Mouse (Mus musculus) hindbrain, embryonic 13.5 days (tissue): Measurements from ENCODE around the gene Stbd1. TPM values are rescaled to one million over a fixed set of nuclear protein-coding genes. Genes with fewer than 3 reads are reported as not detected.

Experiments used
- ATAC-seq: fragments of 200-750 bp; cut with Nextera tagmentation; 2 replicates; pipeline ENCODE4 v1.8.0; 2017; ENCODE audit warnings: moderate TSS enrichment; ENCODE audit not compliant: low FRiP score
- H3K27ac ChIP-seq: fragments of 300-500 bp; sonication (generic); 2 replicates; pipeline ENCODE4 v1.5.1; 2015; ENCODE audit warnings: inconsistent platforms, mild to moderate bottlenecking, moderate library complexity
- H3K27me3 ChIP-seq: fragments of 300-500 bp; sonication (generic); 2 replicates; pipeline ENCODE4 v1.6.1; 2015; ENCODE audit warnings: mild to moderate bottlenecking, inconsistent platforms
- H3K36me3 ChIP-seq: fragments of 300-500 bp; sonication (generic); 2 replicates; pipeline ENCODE4 v1.6.1; 2015; ENCODE audit warnings: mild to moderate bottlenecking, inconsistent platforms
- H3K4me1 ChIP-seq: fragments of 300-500 bp; sonication (generic); replicated peaks from 2 replicates; pipeline ENCODE4 v1.6.1; 2015; ENCODE audit warnings: inconsistent platforms
- H3K4me2 ChIP-seq: fragments of 300-500 bp; sonication (generic); 2 replicates; pipeline ENCODE4 v1.6.1; 2015; ENCODE audit warnings: inconsistent platforms, mild to moderate bottlenecking, moderate library complexity
- H3K4me3 ChIP-seq: fragments of 300-500 bp; sonication (generic); 2 replicates; pipeline ENCODE4 v1.5.1; 2015; ENCODE audit warnings: mild to moderate bottlenecking, inconsistent platforms
- H3K9ac ChIP-seq: fragments of 300-500 bp; sonication (generic); 2 replicates; pipeline ENCODE4 v1.6.1; 2015; ENCODE audit warnings: mild to moderate bottlenecking, inconsistent platforms
- H3K9me3 ChIP-seq: fragments of 300-500 bp; sonication (generic); 2 replicates; pipeline ENCODE4 v1.6.1; 2016; ENCODE audit warnings: inconsistent platforms
- WGBS: fragments of 180-500 bp; shearing (Covaris S2); methylation state at CpG from one replicate; pipeline ENCODE4 v1.1.7; 2015; 5-methylcytosine and 5-hydroxymethylcytosine counted together
- polyA plus RNA-seq: library from polyadenylated mRNA; unstranded; fragments of >200 nt; fragmentation: Nextera tagmentation; extraction: Ambion mirVana; gene quantifications from 2 replicates; pipeline ENCODE4 v1.2.1, GENCODE M21; 2015

Stbd1 gene
- polyA plus RNA-seq = 7.6 and 8.9 TPM in 2 replicates

GRCm38 (mm10) chr5:92602691-92603690 is at the start of gene Stbd1:
Gene Stbd1, plus strand, starts transcription at chr5:92603041.
- Histone ChIP-seq H3K27ac (no peak within 1 kb of the TSS), H3K4me2 (peak within 1 kb of the TSS; percentile 92), H3K4me1 (no peaks in the 10 kb centered on the region; the same call in 1 of the 2 replicates), H3K9ac (peak within 1 kb of the TSS; percentile 77), H3K9me3 (no peaks in the 10 kb centered on the region), H3K4me3 (peak within 1 kb of the TSS; percentile 66), H3K27me3 (peaks cover 13% of the 10 kb centered on the region; the same call in 1 of the 2 replicates), H3K36me3 (no peaks in the 10 kb centered on the region)
- peak; percentile 94 for ATAC-seq
- 1% methylated on average over 61 of the region's 69 CpGs for WGBS

- no peaks in the 10 kb centered on the region for H3K4me1 ChIP-seq
- 70% methylated on average over 3 of the region's 3 CpGs for WGBS
- H3K36me3 ChIP-seq = no peaks in the 10 kb centered on the region
- ATAC-seq = no peak
- H3K9me3 ChIP-seq = no peaks in the 10 kb centered on the region
- no peaks in the 10 kb centered on the region for H3K27me3 ChIP-seq
- H3K9ac ChIP-seq = no peak overlapping the region
- H3K4me3 ChIP-seq = no peak overlapping the region
- H3K4me2 ChIP-seq = no peak overlapping the region
- H3K27ac ChIP-seq = no peak overlapping the region
Observed at GRCm38 (mm10) chr5:92553939-92554338, 48.9 kb upstream of the Stbd1 start.

DNA sequence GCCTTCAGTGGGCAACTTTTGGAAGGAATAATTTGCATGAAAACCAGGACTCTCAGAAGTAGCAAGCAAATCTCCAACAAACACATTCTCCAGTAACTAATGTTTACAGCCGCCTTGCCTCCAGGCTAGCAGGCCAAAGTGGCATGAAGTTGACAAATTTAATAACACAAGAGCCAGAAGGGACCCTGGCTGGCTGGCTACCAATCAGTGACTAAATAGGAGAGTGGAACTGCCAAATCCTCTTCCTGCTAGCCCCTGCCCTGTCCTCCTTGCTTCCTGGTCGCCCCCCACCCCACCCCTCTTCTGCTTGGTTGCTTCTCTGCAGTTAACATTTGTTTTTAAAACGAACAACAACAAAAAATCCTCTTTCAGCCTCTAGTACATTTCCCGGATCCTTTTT is 48.4 kb upstream of the Stbd1 start:
- Histone ChIP-seq H3K36me3 (no peaks in the 10 kb centered on the region), H3K27ac (no peak overlapping the region), H3K9me3 (no peaks in the 10 kb centered on the region), H3K27me3 (no peaks in the 10 kb centered on the region), H3K4me3 (no peak overlapping the region), H3K4me1 (no peaks in the 10 kb centered on the region), H3K9ac (no peak overlapping the region), H3K4me2 (no peak overlapping the region)
- WGBS = 82% methylated on average over 4 of the region's 4 CpGs
- no peak for ATAC-seq

DNA sequence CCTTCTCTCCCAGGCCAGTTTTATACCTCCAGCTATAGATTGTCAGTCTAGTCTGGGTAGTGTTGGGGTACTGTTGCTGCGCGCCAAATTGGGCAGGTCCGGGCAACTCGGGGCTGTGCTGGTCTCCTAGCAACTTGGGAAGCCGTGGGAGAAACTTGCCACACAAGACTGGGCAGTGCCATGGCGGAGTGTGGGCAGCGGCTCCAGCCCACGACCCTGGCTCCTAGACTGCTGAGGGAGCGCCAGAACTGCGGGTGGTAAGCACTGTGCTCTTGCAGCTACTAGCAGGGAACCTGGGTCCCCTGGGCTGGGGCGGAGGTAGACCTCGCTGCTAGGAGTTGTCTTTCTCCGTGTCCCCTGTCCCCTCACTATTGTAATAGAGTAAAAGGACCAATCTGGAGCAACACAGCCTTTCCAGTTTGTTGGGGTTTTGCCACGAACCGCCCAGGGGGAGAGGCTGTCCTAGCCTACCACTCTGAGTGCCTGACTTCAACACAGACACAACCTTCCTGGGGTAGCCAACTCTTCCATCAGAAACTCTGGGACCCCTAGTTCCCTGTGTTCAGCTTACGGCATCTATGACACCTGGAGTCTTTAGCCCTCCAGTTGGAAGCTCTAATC is 47.8 kb upstream of the Stbd1 start, which contains the start of gene Fam47e:
Gene Fam47e (plus strand): TSS at position 179 of the 621 bp plus-strand sequence.
- no peak for ATAC-seq

DNA sequence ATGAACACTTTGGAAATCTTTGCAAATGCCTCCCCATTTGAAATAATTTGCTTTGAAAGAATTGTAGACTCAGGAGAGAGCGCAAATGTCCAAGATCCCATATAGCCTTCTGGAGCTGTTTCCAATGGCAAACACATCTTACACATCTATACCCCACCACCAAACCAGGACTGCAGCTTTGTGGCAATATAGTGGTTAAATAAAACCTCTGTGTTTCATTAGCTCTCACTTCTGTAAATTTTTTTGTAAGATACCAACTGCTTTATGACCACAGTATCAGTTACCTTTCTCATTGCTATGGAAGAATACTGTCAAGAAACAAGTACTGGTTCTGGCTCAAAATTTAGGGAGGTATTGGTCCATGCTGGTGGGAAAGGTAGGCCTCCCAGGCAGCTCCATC is 46.9 kb upstream of the Stbd1 start:
- no peaks in the 10 kb centered on the region for H3K9me3 ChIP-seq
- no peaks in the 10 kb centered on the region for H3K36me3 ChIP-seq
- no peaks in the 10 kb centered on the region for H3K27me3 ChIP-seq
- no peak overlapping the region for H3K4me2 ChIP-seq
- ATAC-seq = no peak
- no peaks in the 10 kb centered on the region for H3K4me1 ChIP-seq
- no peak overlapping the region for H3K4me3 ChIP-seq
- H3K9ac ChIP-seq = no peak overlapping the region
- no peak overlapping the region for H3K27ac ChIP-seq
- WGBS = 97% methylated on average over 1 of the region's 1 CpGs

More for the DNA sequence above, 47.8 kb upstream of the Stbd1 start, which contains the start of gene Fam47e:
- no peaks in the 10 kb centered on the region for H3K9me3 ChIP-seq
- WGBS = 70% methylated on average over 16 of the region's 16 CpGs
- H3K4me2 ChIP-seq = no peak within 1 kb of the TSS
- H3K27me3 ChIP-seq = no peaks in the 10 kb centered on the region
- H3K4me3 ChIP-seq = no peak within 1 kb of the TSS
- no peak within 1 kb of the TSS for H3K27ac ChIP-seq
- no peak within 1 kb of the TSS for H3K9ac ChIP-seq
- no peaks in the 10 kb centered on the region for H3K36me3 ChIP-seq
- no peaks in the 10 kb centered on the region for H3K4me1 ChIP-seq

- no peaks in the 10 kb centered on the region for H3K9me3 ChIP-seq
- H3K9ac ChIP-seq = no peak overlapping the region
- H3K27ac ChIP-seq = no peak overlapping the region
- no peak for ATAC-seq
- H3K36me3 ChIP-seq = no peaks in the 10 kb centered on the region
- no peak overlapping the region for H3K4me3 ChIP-seq
- no peaks in the 10 kb centered on the region for H3K27me3 ChIP-seq
- 97% methylated on average over 1 of the region's 1 CpGs for WGBS
- H3K4me1 ChIP-seq = no peaks in the 10 kb centered on the region
- H3K4me2 ChIP-seq = no peak overlapping the region
Observed at GRCm38 (mm10) chr5:92557508-92557907, 45.3 kb upstream of the Stbd1 start.

DNA sequence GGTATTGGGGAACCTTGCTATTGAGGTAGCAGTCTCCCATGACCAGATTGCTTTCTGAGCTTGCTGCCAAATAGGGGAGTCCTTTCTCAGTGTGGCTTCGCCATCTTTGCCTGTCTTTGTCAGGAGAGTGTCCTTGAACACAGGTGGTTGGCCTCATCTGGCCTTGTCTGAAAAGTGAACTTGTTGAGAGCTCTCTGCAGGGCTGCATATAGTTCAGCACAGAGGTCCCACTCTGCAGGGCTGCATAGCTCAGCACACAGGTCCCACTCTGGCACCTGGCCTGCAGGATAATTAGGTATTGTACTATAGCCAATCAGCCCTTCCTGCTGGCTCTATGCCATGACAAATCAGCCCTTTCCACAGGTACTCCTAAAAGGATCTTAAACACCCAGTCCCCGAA is 42.6 kb upstream of the Stbd1 start:
- Histone ChIP-seq H3K9me3 (no peaks in the 10 kb centered on the region), H3K27me3 (no peaks in the 10 kb centered on the region), H3K4me1 (no peaks in the 10 kb centered on the region), H3K27ac (no peak overlapping the region), H3K4me3 (no peak overlapping the region), H3K9ac (no peak overlapping the region), H3K36me3 (no peaks in the 10 kb centered on the region), H3K4me2 (no peak overlapping the region)
- 85% methylated on average over 2 of the region's 2 CpGs for WGBS
- ATAC-seq = no peak

GRCm38 (mm10) chr5:92562002-92562401 is 40.8 kb upstream of the Stbd1 start:
- no peaks in the 10 kb centered on the region for H3K9me3 ChIP-seq
- H3K4me1 ChIP-seq = no peaks in the 10 kb centered on the region
- no peak overlapping the region for H3K9ac ChIP-seq
- no peak overlapping the region for H3K4me3 ChIP-seq
- no peaks in the 10 kb centered on the region for H3K36me3 ChIP-seq
- H3K4me2 ChIP-seq = no peak overlapping the region
- no peak for ATAC-seq
- H3K27me3 ChIP-seq = no peaks in the 10 kb centered on the region
- WGBS = 87% methylated on average over 13 of the region's 13 CpGs
- H3K27ac ChIP-seq = no peak overlapping the region

DNA sequence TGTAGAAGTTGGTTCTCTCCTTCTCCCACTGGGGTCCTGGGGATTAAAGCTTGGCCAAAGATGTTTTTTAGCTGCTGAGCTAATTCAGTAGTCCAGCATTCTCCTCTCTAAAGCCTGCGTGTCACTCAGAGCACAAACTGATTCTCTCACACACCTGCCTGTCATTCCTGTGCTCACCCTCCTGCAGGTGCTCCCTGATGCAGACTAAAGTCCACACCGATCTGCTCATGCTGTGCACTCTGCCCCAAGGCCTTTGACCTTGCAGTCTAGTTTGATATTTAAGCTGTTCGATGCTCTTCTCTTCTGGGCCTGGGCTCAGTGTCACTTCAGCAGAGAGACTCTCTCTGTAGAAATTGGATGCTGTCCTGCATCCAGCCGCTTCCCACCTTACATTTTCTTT is 31.6 kb upstream of the Stbd1 start:
- no peak overlapping the region for H3K4me3 ChIP-seq
- H3K27me3 ChIP-seq = no peaks in the 10 kb centered on the region
- no peaks in the 10 kb centered on the region for H3K4me1 ChIP-seq
- ATAC-seq = no peak
- WGBS = 91% methylated on average over 4 of the region's 4 CpGs
- H3K4me2 ChIP-seq = no peak overlapping the region
- no peaks in the 10 kb centered on the region for H3K36me3 ChIP-seq
- H3K9ac ChIP-seq = no peak overlapping the region
- no peak overlapping the region for H3K27ac ChIP-seq
- H3K9me3 ChIP-seq = no peaks in the 10 kb centered on the region

DNA sequence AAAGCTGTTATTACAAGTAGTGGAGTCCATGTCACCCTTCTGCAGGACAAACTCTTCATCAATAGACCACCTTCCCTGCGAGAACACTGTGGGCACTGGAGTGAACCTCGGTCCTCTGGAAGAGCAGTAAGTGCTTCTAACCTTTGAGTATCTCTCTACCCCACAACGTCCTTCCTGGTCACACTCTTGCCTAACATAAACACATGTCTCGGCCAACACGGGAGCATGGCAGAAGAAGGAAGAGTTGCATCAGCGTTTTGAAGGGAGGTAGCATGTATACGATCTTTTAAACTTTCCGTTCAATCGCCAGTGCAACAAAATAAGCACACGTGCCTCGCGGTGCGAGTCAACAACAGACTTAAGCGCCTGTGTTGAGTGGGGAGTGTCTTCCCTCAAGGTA is 23.3 kb upstream of the Stbd1 start:
- Histone ChIP-seq H3K4me1 (no peaks in the 10 kb centered on the region), H3K4me3 (no peak overlapping the region), H3K9me3 (no peaks in the 10 kb centered on the region), H3K4me2 (no peak overlapping the region), H3K9ac (no peak overlapping the region), H3K36me3 (no peaks in the 10 kb centered on the region), H3K27ac (no peak overlapping the region), H3K27me3 (no peaks in the 10 kb centered on the region)
- ATAC-seq = no peak
- WGBS = 90% methylated on average over 14 of the region's 14 CpGs

DNA sequence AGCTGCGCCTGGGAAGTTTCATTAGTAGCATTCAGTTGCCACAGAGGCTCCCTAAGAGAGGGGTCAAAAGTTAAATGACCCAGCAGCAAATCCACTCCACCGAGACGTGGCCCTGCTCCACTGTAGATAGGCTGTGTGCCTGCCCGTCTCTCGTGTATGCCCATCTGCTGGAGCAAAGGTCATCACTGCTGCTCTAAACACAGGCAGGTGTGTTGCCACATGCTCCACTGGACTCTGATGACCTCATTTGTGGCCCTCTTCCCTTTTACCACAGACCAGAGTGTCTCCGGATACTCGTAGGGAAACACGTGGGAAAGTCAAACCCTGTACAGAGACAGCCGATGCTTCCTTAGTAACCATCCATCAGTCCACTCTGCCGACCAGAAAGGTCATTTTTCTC is 16.9 kb upstream of the Stbd1 start:
- WGBS = 44% methylated on average over 10 of the region's 10 CpGs
- H3K27me3 ChIP-seq = no peaks in the 10 kb centered on the region
- ATAC-seq = no peak

GRCm38 (mm10) chr5:92595026-92595425 is 7.8 kb upstream of the Stbd1 start:
- Histone ChIP-seq H3K4me1 (no peaks in the 10 kb centered on the region), H3K36me3 (no peaks in the 10 kb centered on the region), H3K27me3 (peaks cover 1% of the 10 kb centered on the region; the same call in 1 of the 2 replicates), H3K4me2 (no peak overlapping the region), H3K9ac (no peak overlapping the region), H3K27ac (no peak overlapping the region), H3K9me3 (no peaks in the 10 kb centered on the region), H3K4me3 (no peak overlapping the region)
- WGBS = 88% methylated on average over 5 of the region's 5 CpGs
- no peak for ATAC-seq

More for the DNA sequence above, 16.9 kb upstream of the Stbd1 start:
- Histone ChIP-seq H3K4me1 (no peaks in the 10 kb centered on the region), H3K4me3 (no peak overlapping the region), H3K4me2 (no peak overlapping the region), H3K9ac (no peak overlapping the region), H3K36me3 (no peaks in the 10 kb centered on the region), H3K9me3 (no peaks in the 10 kb centered on the region), H3K27ac (no peak overlapping the region)
